Mouse (Mus musculus) c-Kit-positive CD71-negative TER-119-negative erythroid progenitor cells, embryonic 14.5 days (primary cell): Measurements from ENCODE around the gene Akr1c18.
"Not testable (repeated sequence)": the region's sequence is repeated elsewhere in the genome, so short reads cannot be mapped to it uniquely, and the experiment has no call there.

ENCODE experiments used
- DNase-seq: peaks from one replicate; pipeline ENCODE4 v3.0.0-alpha.2; 2013; ENCODE audit warnings: low read depth

The Akr1c18 gene

GRCm38 (mm10) chr13:4150518-4150917 is at the start of gene Akr1c18:
Akr1c18 (minus strand) TSS chr13:4150654.
- no peak for DNase-seq

GRCm38 (mm10) chr13:4192511-4192910 is 42.1 kb upstream of the Akr1c18 start:
- DNase-seq, result no peak

GRCm38 (mm10) chr13:4190904-4191303 is 40.5 kb upstream of the Akr1c18 start, which contains the start of gene Akr1c13:
Akr1c13 (plus strand) TSS chr13:4191150.
- DNase-seq, result peak; percentile 17

GRCm38 (mm10) chr13:4188174-4188573 is 37.7 kb upstream of the Akr1c18 start:
- DNase-seq, result no peak

GRCm38 (mm10) chr13:4186641-4187411 is 36.4 kb upstream of the Akr1c18 start:
- DNase-seq, result not testable (repeated sequence)

GRCm38 (mm10) chr13:4183116-4183515 is 32.7 kb upstream of the Akr1c18 start:
- no peak for DNase-seq

GRCm38 (mm10) chr13:4181321-4181720 is 30.9 kb upstream of the Akr1c18 start:
- DNase-seq, result not testable (repeated sequence)

GRCm38 (mm10) chr13:4172978-4173377 is 22.5 kb upstream of the Akr1c18 start:
- DNase-seq, result no peak

GRCm38 (mm10) chr13:4168006-4168405 is 17.6 kb upstream of the Akr1c18 start:
- DNase-seq, result no peak

- no peak for DNase-seq
These were observed 4.8 kb upstream of the Akr1c18 start for GRCm38 (mm10) chr13:4155286-4155685.

GRCm38 (mm10) chr13:4153593-4153992 is 3.1 kb upstream of the Akr1c18 start:
- DNase-seq, result no peak

- DNase-seq, result no peak
These were observed 2.5 kb upstream of the Akr1c18 start for GRCm38 (mm10) chr13:4152908-4153307.

- DNase-seq, result no peak
These were observed 6.2 kb downstream of the Akr1c18 start for GRCm38 (mm10) chr13:4144261-4144660.

GRCm38 (mm10) chr13:4133070-4133469 is 17.4 kb downstream of the Akr1c18 start:
- no peak for DNase-seq

- DNase-seq, result no peak
These were observed 18.7 kb downstream of the Akr1c18 start for GRCm38 (mm10) chr13:4131721-4132120.

- no peak for DNase-seq
These were observed 19.1 kb downstream of the Akr1c18 start for GRCm38 (mm10) chr13:4131317-4131716.

GRCm38 (mm10) chr13:4129100-4129499 is 21.4 kb downstream of the Akr1c18 start:
- no peak for DNase-seq

GRCm38 (mm10) chr13:4125846-4126245 is 24.6 kb downstream of the Akr1c18 start:
- DNase-seq, result not testable (repeated sequence)

GRCm38 (mm10) chr13:4124471-4124870 is 26.0 kb downstream of the Akr1c18 start:
- not testable (repeated sequence) for DNase-seq

- DNase-seq, result no peak
These were observed 27.3 kb downstream of the Akr1c18 start for GRCm38 (mm10) chr13:4123146-4123545.

- no peak for DNase-seq
These were observed 31.1 kb downstream of the Akr1c18 start for GRCm38 (mm10) chr13:4119181-4119904.

- DNase-seq, result peak; percentile 20
These were observed 39.9 kb downstream of the Akr1c18 start for GRCm38 (mm10) chr13:4110281-4111188.
